Mouse (Mus musculus) cerebellum, adult 2 months (tissue): ENCODE measurements around the gene Ksr2.

Experiments used
- CTCF ChIP-seq: fragments of 200-500 bp; IDR thresholded peaks from 2 replicates; pipeline ENCODE4 v1.5.1; 2011; ENCODE audit warnings: low read depth, mild to moderate bottlenecking, control low read depth, low read length, moderate library complexity, borderline replicate concordance; ENCODE audit not compliant: insufficient read depth
- POLR2A ChIP-seq: fragments of 200-500 bp; IDR thresholded peaks from 2 replicates; pipeline ENCODE4 v1.6.1; 2011; ENCODE audit warnings: low read length, control low read depth, borderline replicate concordance; ENCODE audit not compliant: insufficient read depth

DNA sequence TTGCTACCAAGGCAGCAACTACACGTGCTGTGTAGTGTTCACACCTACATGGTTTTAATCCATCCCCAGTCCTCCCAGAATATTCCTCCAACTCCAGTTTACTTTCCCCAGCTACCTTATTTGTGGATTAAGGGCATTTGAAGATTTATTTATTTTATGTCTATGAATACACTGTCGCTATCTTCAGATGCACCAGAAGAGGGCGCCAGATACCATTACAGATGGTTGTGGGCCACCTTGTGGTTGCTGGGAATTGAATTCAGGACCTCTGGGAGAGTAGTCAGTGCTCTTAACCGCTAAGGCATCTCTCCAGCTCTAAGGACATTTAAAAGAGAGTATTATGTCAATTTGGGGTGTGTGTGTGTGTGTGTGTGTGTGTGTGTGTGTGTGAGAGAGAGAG is 108.7 kb downstream of the Ksr2 start:
- TF ChIP-seq POLR2A (no peak), CTCF (no peak)
